Mouse (Mus musculus) olfactory bulb, adult 2 months (tissue): ENCODE results near the gene Vmn1r174.

Experiments used
- CTCF ChIP-seq: fragments of 200-500 bp; IDR thresholded peaks from 2 replicates; pipeline ENCODE4 v1.5.1; 2012; ENCODE audit warnings: low read depth, mild to moderate bottlenecking, low read length, moderate library complexity; ENCODE audit not compliant: insufficient read depth
- POLR2A ChIP-seq: fragments of 200-500 bp; IDR thresholded peaks from 2 replicates; pipeline ENCODE4 v1.6.1; 2012; ENCODE audit warnings: mild to moderate bottlenecking, low read depth, low read length, moderate library complexity; ENCODE audit not compliant: insufficient read depth

DNA sequence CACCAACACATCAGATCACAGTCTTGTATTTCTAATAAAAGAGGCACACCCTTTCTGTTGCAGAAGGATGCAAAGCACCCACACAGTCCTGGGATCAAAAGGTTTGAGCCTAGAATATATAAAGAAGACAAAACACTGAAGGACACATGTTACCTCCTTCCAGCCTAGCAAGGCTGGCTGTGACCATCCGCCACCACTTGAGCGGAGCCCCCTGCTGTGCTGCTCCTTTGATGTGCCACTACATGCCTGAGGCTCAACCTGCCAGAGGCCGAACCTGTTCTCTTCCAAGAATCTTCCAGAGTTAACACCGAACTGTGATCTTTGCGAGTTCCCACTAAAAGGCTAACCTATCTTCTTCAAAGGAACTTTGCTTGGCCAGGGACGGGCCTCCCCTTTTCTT lies 32.5 kb downstream of the Vmn1r174 start:
- TF ChIP-seq POLR2A = no peak
- no peak for TF ChIP-seq CTCF
